Mouse (Mus musculus) cortical plate, adult 2 months (tissue): ENCODE measurements at regions not wholly inside any gene's neighbourhood (a gene's known extent, or its start where the extent isn't known, plus 50 kb on each side); places are given as distances from the start of the nearest gene placed in this dataset.

Source experiments
- CTCF ChIP-seq: fragments of 200-500 bp; IDR thresholded peaks from 2 replicates; pipeline ENCODE4 v1.5.1; 2011; ENCODE audit warnings: mild to moderate bottlenecking, control low read depth, low read length; ENCODE audit not compliant: insufficient read depth; ENCODE audit errors: extremely low read depth
- POLR2A ChIP-seq: fragments of 200-500 bp; IDR thresholded peaks from 2 replicates; pipeline ENCODE4 v1.6.1; 2011; ENCODE audit warnings: mild to moderate bottlenecking, low read length, control low read depth; ENCODE audit not compliant: insufficient read depth; ENCODE audit errors: extremely low read depth

GRCm38 (mm10) chr12:92509494-92509893 is 660.5 kb upstream of the Sel1l start:
- TF ChIP-seq CTCF, result no peak
- TF ChIP-seq POLR2A, result no peak
